Mouse (Mus musculus) T-helper 17 cell (primary cell): ENCODE measurements around the gene Tmem138.

ENCODE experiments used
- in situ Hi-C, 2 experiments: fragments of 300-600 bp; cut with MboI, MseI; formaldehyde crosslinking; loops; 1 replicate in 1 of 2; 2 replicates in 1 of 2; pipeline ENCODE4 v1.15.1; 2025; ENCODE audit warnings: high pct_unique_total_duplicates in 2 of 2

Gene Tmem138

GRCm38 (mm10) chr19:10576690-10577561, at the start of gene Tmem138, which contains the start of gene Cyb561a3:
Gene Tmem138 (minus strand): TSS chr19:10577362.
Gene Cyb561a3 (plus strand): TSS chr19:10577172.
- in situ Hi-C loops: loop anchor here in 1 of 2 experiments (25.0 kb wide), 1 partner anchor 885 kb away; the partner anchor contains the start of gene Ms4a6c

GRCm38 (mm10) chr19:10608573-10609240, 31.5 kb upstream of the Tmem138 start:
- in situ Hi-C loops: loop anchor here in 1 of 2 experiments (25.0 kb wide), 1 partner anchor 1329 kb away; no protein-coding TSS in a partner anchor

GRCm38 (mm10) chr19:10605901-10606622, 28.9 kb upstream of the Tmem138 start:
- in situ Hi-C loops: loop anchor here in 1 of 2 experiments (25.0 kb wide), 1 partner anchor 1331 kb away; no protein-coding TSS in a partner anchor

- in situ Hi-C loops: loop anchor here in 1 of 2 experiments (25.0 kb wide), 1 partner anchor 1332 kb away; no protein-coding TSS in a partner anchor
Measured at GRCm38 (mm10) chr19:10605293-10605900, 28.2 kb upstream of the Tmem138 start, which contains the start of the genes Ddb1 and Tkfc. Gene Ddb1 (plus strand): TSS chr19:10605327. Gene Tkfc (minus strand): TSS chr19:10605654.

- in situ Hi-C loops: loop anchor here in 1 of 2 experiments (25.0 kb wide), 1 partner anchor 1333 kb away; no protein-coding TSS in a partner anchor
Measured at GRCm38 (mm10) chr19:10604534-10604933, 27.4 kb upstream of the Tmem138 start.

- in situ Hi-C loops: loop anchor here in 1 of 2 experiments (25.0 kb wide), 1 partner anchor 1333 kb away; no protein-coding TSS in a partner anchor
Measured at GRCm38 (mm10) chr19:10603660-10604523, 26.7 kb upstream of the Tmem138 start.

- in situ Hi-C loops: loop anchor here in 1 of 2 experiments (25.0 kb wide), 1 partner anchor 1335 kb away; no protein-coding TSS in a partner anchor
Measured at GRCm38 (mm10) chr19:10602787-10603186, 25.6 kb upstream of the Tmem138 start.

- in situ Hi-C loops: loop anchor here in 1 of 2 experiments (25.0 kb wide), 1 partner anchor 1335 kb away; no protein-coding TSS in a partner anchor
Measured at GRCm38 (mm10) chr19:10602247-10602769, 25.1 kb upstream of the Tmem138 start.

- in situ Hi-C loops: loop anchor here in 1 of 2 experiments (5.0 to 25.0 kb wide), 3 partner anchors 47 to 1338 kb away; partner anchors contain the start of gene Ms4a6c
Measured at GRCm38 (mm10) chr19:10599648-10600047, 22.5 kb upstream of the Tmem138 start.

- in situ Hi-C loops: loop anchor here in 1 of 2 experiments (5.0 to 25.0 kb wide), 2 partner anchors 46 to 864 kb away; partner anchors contain the start of gene Ms4a6c
Measured at GRCm38 (mm10) chr19:10598188-10598587, 21.0 kb upstream of the Tmem138 start.

GRCm38 (mm10) chr19:10591659-10592377, 14.7 kb upstream of the Tmem138 start:
- in situ Hi-C loops: loop anchor here in 1 of 2 experiments (25.0 kb wide), 1 partner anchor 870 kb away; the partner anchor contains the start of gene Ms4a6c

- in situ Hi-C loops: loop anchor here in 1 of 2 experiments (25.0 kb wide), 1 partner anchor 872 kb away; the partner anchor contains the start of gene Ms4a6c
Measured at GRCm38 (mm10) chr19:10590301-10590700, 13.1 kb upstream of the Tmem138 start.

GRCm38 (mm10) chr19:10589127-10589857, 12.1 kb upstream of the Tmem138 start:
- in situ Hi-C loops: loop anchor here in 1 of 2 experiments (25.0 kb wide), 1 partner anchor 873 kb away; the partner anchor contains the start of gene Ms4a6c

GRCm38 (mm10) chr19:10587231-10587630, 10.1 kb upstream of the Tmem138 start:
- in situ Hi-C loops: loop anchor here in 1 of 2 experiments (25.0 kb wide), 1 partner anchor 875 kb away; the partner anchor contains the start of gene Ms4a6c

GRCm38 (mm10) chr19:10585112-10585511, 8.0 kb upstream of the Tmem138 start:
- in situ Hi-C loops: loop anchor here in 1 of 2 experiments (25.0 kb wide), 1 partner anchor 877 kb away; the partner anchor contains the start of gene Ms4a6c

- in situ Hi-C loops: loop anchor here in 1 of 2 experiments (25.0 kb wide), 1 partner anchor 879 kb away; the partner anchor contains the start of gene Ms4a6c
Measured at GRCm38 (mm10) chr19:10583550-10584146, 6.5 kb upstream of the Tmem138 start.
